In genomic region chr14:32191926-32192325, GRCm38 (mm10) we compare ENCODE assay signal across 14 mouse cellular contexts. TPM values are rescaled to one million over a fixed set of nuclear protein-coding genes. Genes with fewer than 3 reads are reported as not detected.
"Had no signal": no experiment of that assay in that cellular context is flagged by ENCODE, and none has a peak within 500 bp of the region (broad histone marks: within the 10 kb centered on the region; RNA-seq: fewer than 3 reads in every experiment).

No protein-coding gene starts in this region.

- H3K9me3 ChIP-seq: limb, embryonic 10.5 days; midbrain, embryonic 10.5 days; neural tube, embryonic 13.5 days; stomach, embryonic 15.5 days had no signal

- H3K9ac ChIP-seq: neural tube, embryonic 13.5 days; stomach, embryonic 15.5 days had no signal

- H3K27ac ChIP-seq: layer of hippocampus, adult 2 months; limb, embryonic 10.5 days; midbrain, embryonic 10.5 days; neural tube, embryonic 13.5 days; stomach, embryonic 15.5 days had no signal

- H3K4me1 ChIP-seq: limb, embryonic 10.5 days; midbrain, embryonic 10.5 days; neural tube, embryonic 13.5 days; stomach, embryonic 15.5 days had no signal

- H3K4me2 ChIP-seq: neural tube, embryonic 13.5 days; stomach, embryonic 15.5 days had no signal

- ATAC-seq: midbrain, embryonic 16.5 days had no signal

- H3K27me3 ChIP-seq: neural tube, embryonic 13.5 days; stomach, embryonic 15.5 days had no signal

- H3K4me3 ChIP-seq: layer of hippocampus, adult 2 months; limb, embryonic 10.5 days; midbrain, embryonic 10.5 days; neural tube, embryonic 13.5 days; stomach, embryonic 15.5 days had no signal

RNA-seq across cellular contexts. Expression of gene Msmb, which starts 50.1 kb away (rescaled TPM):
- total RNA-seq: layer of hippocampus, adult 2 months; layer of hippocampus, postnatal 10 days; megakaryocyte progenitor cell, adult 5-6 weeks had no signal
- polyA plus RNA-seq: inflammation-experienced regulatory T-cells, adult 6 months; kidney, embryonic 14.5 days; limb, embryonic 10.5 days; limb, embryonic 14.5 days; lung, embryonic 16.5 days; midbrain, embryonic 10.5 days; midbrain, embryonic 16.5 days; neural tube, embryonic 13.5 days; spleen, adult 2 months; stomach, embryonic 15.5 days; thymus, postnatal 0 days had no signal
